Mouse (Mus musculus): ENCODE measurements at regions not wholly inside any gene's neighbourhood (a gene's known extent, or its start where the extent isn't known, plus 50 kb on each side); places are given as distances from the start of the nearest gene placed in this dataset.
"Not testable (repeated sequence)": the region's sequence is repeated elsewhere in the genome, so short reads cannot be mapped to it uniquely, and the experiment has no call there.

DNA sequence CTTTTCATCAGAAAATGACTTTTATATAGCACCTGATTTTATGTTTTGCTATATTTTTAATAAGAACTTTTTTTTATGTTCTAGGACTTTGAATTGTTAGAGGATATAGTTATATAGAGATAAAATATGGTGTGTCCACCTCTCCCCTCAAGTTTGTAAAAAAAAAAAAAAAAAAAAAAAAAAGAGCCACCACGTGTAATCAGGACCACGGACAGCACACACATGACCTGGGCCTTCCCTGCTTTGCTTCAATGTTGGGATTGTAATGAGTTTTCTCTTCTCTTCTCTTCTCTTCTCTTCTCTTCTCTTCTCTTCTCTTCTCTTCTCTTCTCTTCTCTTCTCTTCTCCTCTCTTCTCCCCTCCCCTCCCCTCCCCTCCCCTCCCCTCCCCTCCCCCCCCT, 78.5 kb downstream of the 1700010I14Rik start:
- DNase-seq (ENCODE audit: low read depth, low spot score), result not testable (repeated sequence)

- no peak for DNase-seq (ENCODE audit: low read depth, low spot score)
These were observed 80.9 kb downstream of the 1700010I14Rik start for GRCm38 (mm10) chr17:9068859-9069602.

DNA sequence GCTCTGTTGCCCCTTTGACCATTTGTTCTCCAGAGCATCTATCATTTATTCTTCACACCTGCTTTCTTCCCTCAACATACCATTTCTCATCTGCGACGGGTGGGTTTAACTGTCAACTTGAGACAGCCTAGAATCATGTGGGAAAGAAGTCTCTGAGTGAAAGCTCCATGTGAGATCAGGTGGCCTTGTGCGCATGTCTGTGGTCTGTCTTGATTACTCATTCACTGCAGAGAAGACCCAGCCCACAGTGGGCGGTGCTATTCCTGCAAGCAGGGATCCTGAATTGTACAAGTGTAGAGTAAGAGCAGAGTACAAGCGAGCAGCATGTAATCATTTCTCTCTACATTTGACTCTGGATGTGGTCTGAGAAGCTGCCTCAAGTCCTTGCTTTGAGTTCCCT, 95.5 kb downstream of the 1700010I14Rik start:
- DNase-seq (ENCODE audit: low read depth, low spot score), result no peak

DNA sequence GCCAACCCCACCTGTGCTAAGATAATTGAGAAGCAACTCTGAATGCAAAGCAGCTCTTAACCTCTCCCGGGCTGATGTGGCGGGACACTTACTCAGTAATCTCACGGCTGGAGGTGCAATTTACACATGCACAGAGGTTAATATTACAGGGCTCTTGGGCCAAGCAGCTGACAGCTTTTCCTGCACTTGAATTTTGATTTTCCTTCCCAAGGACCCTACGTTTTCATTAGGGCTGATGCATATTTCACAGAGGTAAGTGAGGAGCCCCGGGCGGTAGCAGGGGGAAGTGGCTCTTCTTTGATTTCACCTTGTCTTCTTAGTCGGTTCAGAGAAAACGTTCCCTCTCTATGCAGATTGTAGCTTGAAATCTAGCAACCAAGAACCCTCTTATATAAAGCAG, 139.7 kb downstream of the 1700010I14Rik start:
- no peak for DNase-seq (ENCODE audit: low read depth, low spot score)

DNA sequence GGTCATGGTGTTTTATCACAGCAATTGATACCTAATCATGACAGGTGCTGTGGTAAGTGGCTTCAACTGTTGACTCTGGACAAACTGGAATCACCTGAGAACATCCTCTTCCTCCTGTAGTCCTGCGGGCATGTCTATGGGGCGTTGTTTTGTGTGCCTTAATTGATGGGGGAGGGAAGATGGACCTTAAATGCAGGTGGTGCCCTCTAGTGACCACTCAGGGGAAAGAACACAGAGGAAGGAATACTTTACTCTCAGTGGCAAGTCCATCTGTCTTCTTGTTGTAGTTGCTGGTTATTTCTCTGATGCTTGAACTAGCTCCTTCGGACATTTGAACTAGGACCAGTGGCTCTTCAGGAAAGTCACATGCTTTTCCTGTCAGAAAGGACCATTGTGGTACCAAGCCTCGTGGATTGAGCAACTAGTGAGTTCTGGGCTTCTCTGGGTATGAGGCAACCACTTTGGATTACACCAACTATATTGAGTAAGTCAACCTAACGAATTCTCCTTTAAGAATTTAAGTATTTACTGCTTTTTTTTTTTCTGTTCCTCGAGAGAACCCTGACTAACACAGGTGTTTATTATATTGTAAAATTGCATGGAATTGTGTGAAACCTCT, 157.6 kb downstream of the 1700010I14Rik start:
- peak; percentile 17 for DNase-seq (ENCODE audit: low read depth, low spot score)

DNA sequence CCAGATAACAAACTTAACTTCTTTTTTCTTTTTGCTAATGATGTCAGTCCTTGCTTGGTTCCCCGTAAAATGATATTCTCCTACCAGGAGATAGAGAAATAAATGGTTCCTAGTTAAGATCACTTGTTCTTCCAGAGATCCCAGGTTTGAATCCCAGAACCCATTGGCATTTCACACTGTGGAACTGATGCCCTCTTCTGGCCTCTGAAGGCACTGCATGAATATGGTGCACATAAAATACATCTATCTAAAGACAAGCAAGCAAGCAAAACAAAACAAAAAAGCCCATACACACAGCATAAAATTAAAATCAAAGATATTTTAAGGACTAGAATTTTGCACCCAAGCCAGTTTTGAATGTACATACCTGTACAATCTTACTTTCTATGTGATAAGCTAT, 162.5 kb downstream of the 1700010I14Rik start:
- DNase-seq (ENCODE audit: low read depth, low spot score), result no peak

DNA sequence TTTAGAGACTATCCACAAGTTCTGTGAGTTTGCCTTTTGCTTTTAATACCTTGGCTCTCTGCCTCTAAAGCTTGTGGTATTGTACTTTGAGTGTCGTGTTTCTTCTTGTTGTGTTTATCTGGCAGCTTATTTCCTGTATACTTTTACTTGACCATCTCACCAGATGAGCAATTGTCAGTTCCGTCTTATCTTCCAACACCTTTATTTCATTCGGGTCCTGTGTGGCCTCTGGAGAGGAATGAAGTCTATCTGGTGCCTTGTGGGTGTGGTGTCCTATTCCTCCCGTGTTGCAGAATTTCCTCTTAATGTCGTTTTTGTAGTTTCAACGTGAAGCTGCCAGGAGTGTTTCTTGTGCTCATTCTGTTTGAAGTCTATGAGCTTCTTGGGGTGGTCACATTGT, 174.0 kb downstream of the 1700010I14Rik start:
- no peak for DNase-seq (ENCODE audit: low read depth, low spot score)

GRCm38 (mm10) chr17:9162676-9163075, 174.5 kb downstream of the 1700010I14Rik start:
- DNase-seq (ENCODE audit: low read depth, low spot score), result no peak

DNA sequence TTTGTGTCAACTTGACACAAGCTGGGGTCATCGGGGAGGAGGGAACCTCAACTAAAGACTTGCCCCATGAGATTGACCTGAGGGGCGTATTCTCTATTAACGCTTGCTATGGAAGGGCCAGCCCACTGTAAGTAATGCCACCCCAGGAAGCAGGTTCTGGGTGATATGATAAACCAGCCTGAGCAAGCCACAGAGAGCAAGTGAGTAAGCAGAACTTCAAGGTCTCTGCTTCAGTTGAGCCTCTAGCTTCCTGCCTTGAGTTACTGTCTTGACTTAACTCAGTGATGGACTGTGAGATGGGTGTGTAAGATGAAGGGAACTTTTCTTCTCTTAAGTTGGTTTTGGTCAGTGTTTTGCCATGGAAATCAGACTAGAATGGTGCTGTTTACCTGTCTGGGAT, 175.2 kb downstream of the 1700010I14Rik start:
- DNase-seq (ENCODE audit: low read depth, low spot score), result no peak

DNA sequence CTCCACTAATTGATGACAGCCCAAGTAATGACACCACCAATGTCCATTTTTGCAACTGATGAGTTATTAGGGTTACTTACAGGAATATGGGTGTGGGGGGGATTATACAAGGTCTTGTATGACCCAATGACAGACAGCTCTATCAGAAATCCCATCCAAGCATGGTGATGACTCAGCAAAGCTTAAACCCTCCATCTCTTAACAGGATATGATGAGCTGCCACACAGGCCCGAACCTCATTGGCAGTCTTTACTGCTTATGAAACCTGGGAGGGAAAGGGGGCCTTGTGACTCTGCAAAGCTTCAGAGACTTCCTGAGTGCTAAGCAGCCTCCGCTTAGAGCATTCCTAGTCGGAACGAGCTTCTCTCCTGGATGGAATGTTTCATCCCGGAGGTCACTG, 176.4 kb downstream of the 1700010I14Rik start:
- no peak for DNase-seq (ENCODE audit: low read depth, low spot score)

DNA sequence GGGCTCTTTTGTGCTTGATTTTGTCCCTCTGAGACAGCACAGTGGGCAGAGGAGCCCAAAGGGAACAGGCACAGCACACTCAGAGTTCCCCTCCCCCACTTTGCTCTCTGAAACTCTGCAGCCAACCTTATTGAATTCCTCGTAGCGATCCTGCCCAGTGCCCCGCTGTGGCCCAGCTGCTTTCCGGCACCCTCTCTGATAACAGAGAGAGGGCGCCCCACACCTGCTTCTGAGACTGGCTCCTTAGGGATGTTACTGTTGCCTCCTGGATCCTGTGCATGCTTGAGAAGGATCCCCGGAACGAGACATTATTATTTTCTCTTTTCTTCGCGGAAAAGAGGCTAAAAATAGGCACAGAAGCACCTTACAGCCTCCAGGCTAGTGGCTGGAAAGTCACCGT, 179.0 kb downstream of the 1700010I14Rik start:
- peak; percentile 88 for DNase-seq (ENCODE audit: low read depth, low spot score)

GRCm38 (mm10) chr17:9167571-9168201, 179.6 kb downstream of the 1700010I14Rik start:
- peak; percentile 71 for DNase-seq (ENCODE audit: low read depth, low spot score)

DNA sequence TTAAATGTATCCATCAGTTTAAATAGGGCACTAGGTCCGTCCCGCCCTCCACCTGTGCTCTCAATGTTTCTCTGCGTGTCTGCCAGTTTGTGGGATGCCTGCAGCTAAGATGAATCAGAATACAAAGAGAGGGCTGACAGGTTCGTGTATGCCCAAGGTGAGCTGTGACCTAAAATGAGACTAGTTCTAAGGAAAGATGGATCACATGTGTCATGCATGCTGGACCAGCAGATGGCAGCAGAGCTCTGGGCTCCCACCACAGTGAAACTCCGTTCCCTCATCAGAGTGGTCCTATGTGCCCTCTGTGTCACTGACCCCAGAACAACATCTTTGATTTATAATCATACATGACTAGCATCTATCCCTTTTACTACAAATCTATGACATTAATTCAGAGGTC, 180.3 kb downstream of the 1700010I14Rik start:
- DNase-seq (ENCODE audit: low read depth, low spot score), result peak; percentile 90

GRCm38 (mm10) chr17:9169371-9169770, 181.2 kb downstream of the 1700010I14Rik start:
- peak; percentile 86 for DNase-seq (ENCODE audit: low read depth, low spot score)

GRCm38 (mm10) chr17:9197160-9197559, 209.0 kb downstream of the 1700010I14Rik start:
- DNase-seq (ENCODE audit: low read depth, low spot score), result no peak

DNA sequence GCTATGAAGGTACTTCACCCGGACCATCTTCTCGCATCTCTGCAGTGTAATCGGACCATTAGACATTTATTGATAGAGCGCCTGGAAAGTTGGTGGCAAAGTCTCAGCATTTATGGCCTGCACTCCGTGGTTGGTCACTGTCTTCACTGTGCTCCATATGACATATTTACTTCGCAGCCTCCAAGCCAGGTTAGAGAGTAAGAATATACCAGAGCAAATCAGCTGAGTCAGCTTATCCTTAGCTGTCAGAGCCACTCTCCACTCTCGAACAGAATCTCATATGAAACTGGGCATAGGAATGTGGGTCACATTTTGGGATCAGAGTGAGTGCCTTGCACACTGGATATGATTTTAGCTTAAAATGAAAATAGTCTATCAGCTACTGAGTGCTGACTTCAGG, 212.3 kb downstream of the 1700010I14Rik start:
- DNase-seq (ENCODE audit: low read depth, low spot score), result no peak

- DNase-seq (ENCODE audit: low read depth, low spot score), result no peak
These were observed 214.4 kb downstream of the 1700010I14Rik start for GRCm38 (mm10) chr17:9202496-9202895.

DNA sequence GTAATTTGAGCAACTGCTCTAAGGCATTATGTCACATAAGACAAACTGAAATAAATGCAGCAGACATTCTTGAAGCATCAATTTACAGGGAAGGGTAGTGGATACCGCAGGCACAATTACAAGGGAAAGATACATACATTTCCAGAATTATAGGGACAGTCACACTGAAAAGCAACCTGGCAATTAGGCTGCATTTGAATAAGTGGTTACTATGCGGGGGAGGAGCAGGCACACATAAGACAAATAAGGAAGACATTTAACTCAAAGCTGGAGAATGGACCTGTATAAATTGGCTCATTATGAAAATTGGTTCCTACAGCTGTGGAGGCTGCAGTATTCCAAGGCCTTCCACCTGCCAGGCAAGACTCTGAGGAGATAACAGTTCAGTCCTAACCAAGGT, 211.2 kb upstream of the Gm17728 start:
- DNase-seq (ENCODE audit: low read depth, low spot score), result peak; percentile 58

GRCm38 (mm10) chr17:9223097-9223496, 198.8 kb upstream of the Gm17728 start:
- peak; percentile 29 for DNase-seq (ENCODE audit: low read depth, low spot score)

GRCm38 (mm10) chr17:9227872-9228575, 193.8 kb upstream of the Gm17728 start:
- DNase-seq (ENCODE audit: low read depth, low spot score), result peak; percentile 81

DNA sequence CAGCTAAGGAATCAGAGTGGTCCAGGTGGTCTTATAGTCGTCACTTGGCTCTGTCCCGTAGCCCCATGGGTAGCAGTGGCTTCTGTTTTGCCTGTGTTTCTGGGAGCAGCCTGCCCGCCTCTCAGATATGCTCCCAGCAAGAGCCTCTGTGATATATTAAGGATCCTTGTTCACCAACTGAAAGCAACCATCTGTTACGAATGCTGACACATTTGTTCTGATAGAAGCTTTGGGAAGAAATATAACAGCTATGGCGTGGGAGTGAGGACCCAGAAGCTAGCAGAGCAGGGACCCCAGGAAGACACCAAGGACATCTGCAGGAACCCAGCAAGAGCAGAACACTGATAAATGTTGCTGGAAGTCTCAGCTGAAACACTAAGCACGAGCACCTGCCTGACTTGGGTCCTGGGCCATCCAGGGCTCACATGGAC, 186.7 kb upstream of the Gm17728 start:
- peak; percentile 82 for DNase-seq (ENCODE audit: low read depth, low spot score)

- peak; percentile 36 for DNase-seq (ENCODE audit: low read depth, low spot score)
These were observed 163.2 kb upstream of the Gm17728 start for GRCm38 (mm10) chr17:9258646-9259170.
